Mouse (Mus musculus) Patski (cell line): Measurements from ENCODE around the gene Dclk3. TPM values are rescaled to one million over a fixed set of nuclear protein-coding genes. Genes with fewer than 3 reads are reported as not detected.

ENCODE experiments used
- ATAC-seq: fragments of 100-300 bp; one replicate; pipeline ENCODE4 v1.8.0; 2021
- CTCF ChIA-PET: fragments of 350-600 bp; sonication (Branson Sonifier 250); formaldehyde crosslinking; loops from one replicate; lab custom pipeline; 2022; ENCODE audit warnings: inconsistent platforms; lab: Charles Lee
- POLR2A ChIA-PET: fragments of 350-600 bp; sonication (Branson Sonifier 250); formaldehyde crosslinking; loops from one replicate; lab custom pipeline; 2022; ENCODE audit warnings: antibody characterized with exemption, inconsistent platforms; lab: Charles Lee
- DNase-seq: peaks from one replicate; pipeline ENCODE4 v3.0.0-alpha.2; 2011; ENCODE audit warnings: low read depth, low spot score
- H3K27me3 ChIP-seq: fragments of 371-371 bp; one replicate; pipeline ENCODE4 v1.5.1; 2021
- CTCF ChIP-seq: fragments of 100-300 bp; IDR thresholded peaks from one replicate; pipeline ENCODE4 v1.5.1; 2021
- in situ Hi-C: fragments of 300-500 bp; cut with MboI; formaldehyde crosslinking; loops from 3 replicates; pipeline ENCODE4 v1.11.1; 2018; ENCODE audit warnings: low pct_unique_long_range_greater_than_20kb, mixed read lengths
- polyA plus RNA-seq: library from polyadenylated mRNA; unstranded; gene quantifications from one replicate; pipeline ENCODE4 v1.2.3, GENCODE M21; 2021

Gene Dclk3
- polyA plus RNA-seq, 1 experiment from 2014 or later, result 48.7 TPM

- ATAC-seq (no peak), DNase-seq (no peak)
- ChIA-PET CTCF (interaction anchor here (0.9 to 1.3 kb wide), 2 partner anchors 14 to 96 kb away, joined by 3 read pairs; no protein-coding TSS in a partner anchor), POLR2A (interaction anchor here (1.4 kb wide), 1 partner anchor 17 kb away, joined by 5 read pairs; no protein-coding TSS in a partner anchor)
- TF ChIP-seq CTCF, result no peak
- in situ Hi-C loops, result no loop called here
- no peaks in the 10 kb centered on the region for H3K27me3 ChIP-seq
Measured at GRCm38 (mm10) chr9:111457936-111458310, 19.0 kb downstream of the Dclk3 start.

GRCm38 (mm10) chr9:111459466-111459865 is 20.6 kb downstream of the Dclk3 start:
- ATAC-seq (no peak), DNase-seq (no peak)
- ChIA-PET CTCF (no interaction called here), POLR2A (no interaction called here)
- H3K27me3 ChIP-seq, result no peaks in the 10 kb centered on the region
- in situ Hi-C loops, result no loop called here
- TF ChIP-seq CTCF, result no peak

GRCm38 (mm10) chr9:111460201-111460814 is 21.4 kb downstream of the Dclk3 start:
- CTCF ChIA-PET, result no interaction called here
- DNase-seq (no peak), ATAC-seq (peak; percentile 76)
- in situ Hi-C loops, result no loop called here
- no peaks in the 10 kb centered on the region for H3K27me3 ChIP-seq
- no peak for TF ChIP-seq CTCF
- POLR2A ChIA-PET, result no interaction called here

- ChIA-PET CTCF (no interaction called here), POLR2A (interaction anchor here (0.6 kb wide), 1 partner anchor 16 kb away, joined by 3 read pairs; no protein-coding TSS in a partner anchor)
- DNase-seq (no peak), ATAC-seq (no peak)
- no peaks in the 10 kb centered on the region for H3K27me3 ChIP-seq
- TF ChIP-seq CTCF, result no peak
- in situ Hi-C loops, result no loop called here
Measured at GRCm38 (mm10) chr9:111461415-111462103, 22.7 kb downstream of the Dclk3 start.

- ChIA-PET POLR2A (no interaction called here), CTCF (no interaction called here)
- H3K27me3 ChIP-seq, result no peaks in the 10 kb centered on the region
- no peak for TF ChIP-seq CTCF
- DNase-seq (no peak), ATAC-seq (no peak)
- in situ Hi-C loops, result no loop called here
Measured at GRCm38 (mm10) chr9:111465666-111466065, 26.8 kb downstream of the Dclk3 start.

- peak; percentile 86 for DNase-seq
- in situ Hi-C loops, result no loop called here
- no peak for TF ChIP-seq CTCF
- CTCF ChIA-PET, result interaction anchor here (0.6 to 2.1 kb wide), 8 partner anchors 28 to 184 kb away, joined by 3 to 6 read pairs (median 4); no protein-coding TSS in a partner anchor
- H3K27me3 ChIP-seq, result no peaks in the 10 kb centered on the region
- POLR2A ChIA-PET, result interaction anchor here (0.5 to 1.9 kb wide), 4 partner anchors 24 to 91 kb away, joined by 3 to 8 read pairs (median 3); partner anchors contain the start of gene Dclk3
- peak; percentile 72 for ATAC-seq
Measured at GRCm38 (mm10) chr9:111473686-111474457, 35.0 kb downstream of the Dclk3 start.

GRCm38 (mm10) chr9:111474458-111474745 is 35.5 kb downstream of the Dclk3 start:
- POLR2A ChIA-PET, result interaction anchor here (0.6 to 1.9 kb wide), 2 partner anchors 35 to 173 kb away, joined by 3 to 8 read pairs; partner anchors contain the start of gene Dclk3
- no peaks in the 10 kb centered on the region for H3K27me3 ChIP-seq
- DNase-seq, result no peak
- TF ChIP-seq CTCF, result no peak
- no peak for ATAC-seq
- CTCF ChIA-PET, result interaction anchor here (0.9 to 4.2 kb wide), 8 partner anchors 29 to 184 kb away, joined by 3 to 47 read pairs (median 4); no protein-coding TSS in a partner anchor
- in situ Hi-C loops, result no loop called here

GRCm38 (mm10) chr9:111475281-111475680 is 36.4 kb downstream of the Dclk3 start:
- POLR2A ChIA-PET, result interaction anchor here (0.8 to 1.9 kb wide), 4 partner anchors 18 to 47 kb away, joined by 3 to 8 read pairs (median 4); partner anchors contain the start of gene Dclk3
- H3K27me3 ChIP-seq, result no peaks in the 10 kb centered on the region
- ATAC-seq (no peak), DNase-seq (no peak)
- in situ Hi-C loops, result loop anchor here (5.0 kb wide), 2 partner anchors 43 to 108 kb away; no protein-coding TSS in a partner anchor
- no peak for TF ChIP-seq CTCF
- CTCF ChIA-PET, result interaction anchor here (1.0 to 4.2 kb wide), 10 partner anchors 30 to 188 kb away, joined by 3 to 47 read pairs (median 4); no protein-coding TSS in a partner anchor

GRCm38 (mm10) chr9:111475973-111476372 is 37.1 kb downstream of the Dclk3 start:
- no peak for TF ChIP-seq CTCF
- ATAC-seq (no peak), DNase-seq (no peak)
- CTCF ChIA-PET, result interaction anchor here (0.9 to 4.2 kb wide), 5 partner anchors 90 to 189 kb away, joined by 3 to 47 read pairs (median 3); no protein-coding TSS in a partner anchor
- in situ Hi-C loops, result loop anchor here (5.0 kb wide), 2 partner anchors 44 to 109 kb away; no protein-coding TSS in a partner anchor
- no peaks in the 10 kb centered on the region for H3K27me3 ChIP-seq
- POLR2A ChIA-PET, result interaction anchor here (0.8 to 1.3 kb wide), 3 partner anchors 19 to 38 kb away, joined by 3 to 5 read pairs (median 3); no protein-coding TSS in a partner anchor
